Mouse (Mus musculus) fat pad, adult 2 months (tissue): ENCODE measurements around the gene Ppp2r3d.

Experiments
- DNase-seq: peaks from one replicate; pipeline ENCODE4 v3.0.0-alpha.2; 2011; ENCODE audit warnings: low read depth, low spot score; ENCODE audit errors: extremely low read depth

The Ppp2r3d gene

GRCm38 (mm10) chr9:124412921-124413320 is 63.8 kb downstream of the Ppp2r3d start:
- no peak for DNase-seq

GRCm38 (mm10) chr9:124411553-124411952 is 65.1 kb downstream of the Ppp2r3d start:
- no peak for DNase-seq

GRCm38 (mm10) chr9:124408564-124408963 is 68.1 kb downstream of the Ppp2r3d start:
- DNase-seq, result no peak
